In the genomic region with DNA sequence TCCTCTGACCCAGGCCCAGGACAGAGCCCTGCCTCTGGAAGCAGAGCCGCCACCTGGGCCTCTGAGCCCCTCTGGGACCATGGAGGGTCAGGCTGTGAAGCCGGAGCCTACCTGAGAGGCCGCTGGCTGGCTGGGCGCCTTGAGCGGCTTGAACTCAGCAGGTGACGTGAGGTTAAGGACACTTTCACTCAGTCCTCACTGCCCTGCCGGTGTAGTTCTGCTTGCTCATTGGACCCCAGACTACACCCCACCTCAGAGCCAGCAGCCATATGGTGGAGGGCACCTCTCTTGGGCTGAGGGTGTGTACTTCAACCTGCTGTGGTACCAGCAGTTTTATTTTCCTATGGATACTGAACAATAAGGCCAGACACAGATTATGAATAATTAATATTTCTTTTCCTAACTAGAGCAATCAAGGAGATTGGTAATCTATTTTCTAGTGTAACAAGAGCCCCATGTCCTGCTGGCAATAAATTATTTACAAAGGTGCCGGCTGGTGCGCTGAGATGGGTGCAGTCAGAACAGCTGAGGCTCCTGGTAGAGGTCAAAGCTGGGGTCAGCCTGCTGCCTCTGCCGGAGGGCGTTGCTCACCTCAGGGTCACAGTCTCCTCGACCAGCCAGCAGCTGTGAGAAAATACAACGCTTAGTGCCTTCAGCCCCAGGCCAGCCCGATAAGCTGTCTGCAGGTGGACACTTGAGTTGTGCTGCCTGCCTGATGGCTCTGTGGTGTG, we compare ENCODE assay signal across 13 mouse cellular contexts. TPM values are rescaled to one million over a fixed set of nuclear protein-coding genes. Genes with fewer than 3 reads are reported as not detected.
A peak's percentile ranks its signal among the peaks of the same experiment; 100 is the strongest.
DNase-seq lines count a peak whose midpoint lies in the region; ATAC-seq and TF ChIP-seq lines count a peak whose summit lies in the region.
"Had no signal": no experiment of that assay in that cellular context is flagged by ENCODE, and none has a peak within 500 bp of the region (broad histone marks: within the 10 kb centered on the region; RNA-seq: fewer than 3 reads in every experiment).

No protein-coding gene starts in this region.

- 79% methylated on average over 14 of the region's 14 CpGs for WGBS in hindbrain, embryonic 11.5 days
- 76% methylated on average over 14 of the region's 14 CpGs for WGBS in hindbrain, postnatal 0 days
- WGBS in liver, embryonic 16.5 days (ENCODE audit: insufficient replicate concordance) = 76% methylated on average over 14 of the region's 14 CpGs

- H3K4me3 ChIP-seq in hindbrain, embryonic 11.5 days (ENCODE audit: low read depth, low read length) = no peak overlapping the region
- no peak overlapping the region for H3K4me3 ChIP-seq in hindbrain, postnatal 0 days (ENCODE audit: low read length)
- no peak overlapping the region for H3K4me3 ChIP-seq in liver, embryonic 16.5 days (ENCODE audit: low read depth, low read length)
- H3K4me3 ChIP-seq: heart, embryonic 10.5 days; hindbrain, embryonic 15.5 days had no signal

- peak; percentile 65 for ATAC-seq in hindbrain, embryonic 11.5 days (ENCODE audit: low FRiP score)
- no peak for ATAC-seq in hindbrain, postnatal 0 days
- ATAC-seq in liver, embryonic 16.5 days (ENCODE audit: low read depth) = peak; percentile 51

- peak overlapping the region; percentile 62 for H3K27ac ChIP-seq in hindbrain, embryonic 11.5 days (ENCODE audit: low read depth, low read length)
- H3K27ac ChIP-seq in hindbrain, postnatal 0 days = no peak overlapping the region
- no peak overlapping the region for H3K27ac ChIP-seq in liver, embryonic 16.5 days (ENCODE audit: low read length)
- H3K27ac ChIP-seq: heart, embryonic 10.5 days; hindbrain, embryonic 15.5 days had no signal

- DNase-seq in hindbrain, embryonic 11.5 days (ENCODE audit: low spot score) = peak; percentile 33
- DNase-seq in hindbrain, postnatal 0 days (ENCODE audit: low spot score) = no peak
- DNase-seq in ES-CJ7 (ENCODE audit: low read depth, low spot score) = peak; percentile 46
- DNase-seq in kidney, adult 8-10 months = peak; percentile 57 to 62
- DNase-seq in thymus, postnatal 14 days = no peak
- no peak for DNase-seq in ovary, postnatal 14 days (ENCODE audit: low spot score)
- no peak for DNase-seq in spleen, adult 12 weeks (ENCODE audit: low spot score)
- DNase-seq: cerebellum, postnatal 36 days; lung, postnatal 10 days had no signal

- no peaks in the 10 kb centered on the region for H3K27me3 ChIP-seq in hindbrain, embryonic 11.5 days (ENCODE audit: control insufficient read depth, insufficient read depth, low read length)
- H3K27me3 ChIP-seq in hindbrain, postnatal 0 days (ENCODE audit: insufficient read depth, low read length) = no peaks in the 10 kb centered on the region
- no peaks in the 10 kb centered on the region for H3K27me3 ChIP-seq in liver, embryonic 16.5 days (ENCODE audit: control insufficient read depth, insufficient read depth, low read depth, low read length)
- H3K27me3 ChIP-seq: hindbrain, embryonic 15.5 days had no signal

- no peak overlapping the region for H3K9ac ChIP-seq in hindbrain, embryonic 11.5 days (ENCODE audit: low read depth, low read length)
- H3K9ac ChIP-seq in hindbrain, postnatal 0 days (replicated peaks; ENCODE audit: low read length) = no peak overlapping the region
- no peak overlapping the region for H3K9ac ChIP-seq in liver, embryonic 16.5 days (ENCODE audit: low read depth, low read length)
- H3K9ac ChIP-seq: hindbrain, embryonic 15.5 days had no signal

- no peak for TF ChIP-seq CTCF in hindbrain, postnatal 0 days (IDR thresholded peaks at IDR 0.05; ENCODE audit: low read depth)

- no peak overlapping the region for H3K4me2 ChIP-seq in hindbrain, embryonic 11.5 days (replicated peaks; ENCODE audit: low read depth, low read length)
- no peak overlapping the region for H3K4me2 ChIP-seq in hindbrain, postnatal 0 days (ENCODE audit: low read depth, low read length)
- no peak overlapping the region for H3K4me2 ChIP-seq in liver, embryonic 16.5 days (ENCODE audit: low read depth, low read length)
- H3K4me2 ChIP-seq: hindbrain, embryonic 15.5 days had no signal

- no peaks in the 10 kb centered on the region for H3K9me3 ChIP-seq in hindbrain, embryonic 11.5 days (ENCODE audit: control insufficient read depth, low read length)
- H3K9me3 ChIP-seq in hindbrain, postnatal 0 days (ENCODE audit: low read length) = no peaks in the 10 kb centered on the region
- H3K9me3 ChIP-seq in liver, embryonic 16.5 days (replicated peaks; ENCODE audit: control insufficient read depth, low read length) = no peaks in the 10 kb centered on the region
- H3K9me3 ChIP-seq: heart, embryonic 10.5 days; hindbrain, embryonic 15.5 days had no signal

- H3K4me1 ChIP-seq in hindbrain, embryonic 11.5 days (replicated peaks; ENCODE audit: control insufficient read depth, insufficient read depth, low read length) = no peaks in the 10 kb centered on the region
- H3K4me1 ChIP-seq in hindbrain, postnatal 0 days (ENCODE audit: insufficient read depth, low read length) = no peaks in the 10 kb centered on the region
- no peaks in the 10 kb centered on the region for H3K4me1 ChIP-seq in liver, embryonic 16.5 days (ENCODE audit: control insufficient read depth, low read depth, low read length)
- H3K4me1 ChIP-seq: hindbrain, embryonic 15.5 days had no signal

- peaks cover 15% of the 10 kb centered on the region for H3K36me3 ChIP-seq in hindbrain, embryonic 11.5 days (ENCODE audit: control insufficient read depth, insufficient read depth, low read length)
- peaks cover 51% of the 10 kb centered on the region for H3K36me3 ChIP-seq in hindbrain, postnatal 0 days (ENCODE audit: insufficient read depth, low read length)
- peaks cover 27% of the 10 kb centered on the region for H3K36me3 ChIP-seq in liver, embryonic 16.5 days (ENCODE audit: control insufficient read depth, insufficient read depth)

RNA-seq across cellular contexts. Expression of gene Vps9d1, which starts 13.9 kb away (rescaled TPM):
- 24.9 and 28.0 TPM in 2 replicates for polyA plus RNA-seq in hindbrain, embryonic 11.5 days (2014; fragmentation: Nextera tagmentation; extraction: Ambion mirVana)
- total RNA-seq in hindbrain, postnatal 0 days (2014; rRNA removed) = 91.6 and 92.3 TPM in 2 replicates
- 57.5 and 59.9 TPM in 2 replicates for polyA plus RNA-seq in hindbrain, postnatal 0 days (2015; fragmentation: Nextera tagmentation; extraction: Ambion mirVana)
- polyA plus RNA-seq in liver, embryonic 16.5 days (2015; fragmentation: Nextera tagmentation; extraction: Ambion mirVana) = 4.8 and 5.6 TPM in 2 replicates

RNA-seq across cellular contexts. Expression of gene Zfp276, which starts 14.1 kb away (rescaled TPM):
- polyA plus RNA-seq in hindbrain, embryonic 11.5 days (2014; fragmentation: Nextera tagmentation; extraction: Ambion mirVana) = 18.1 and 18.6 TPM in 2 replicates
- total RNA-seq in hindbrain, postnatal 0 days (2014; rRNA removed) = 42.4 and 42.9 TPM in 2 replicates
- 16.9 and 17.5 TPM in 2 replicates for polyA plus RNA-seq in hindbrain, postnatal 0 days (2015; fragmentation: Nextera tagmentation; extraction: Ambion mirVana)
- polyA plus RNA-seq in liver, embryonic 16.5 days (2015; fragmentation: Nextera tagmentation; extraction: Ambion mirVana) = 7.5 and 7.8 TPM in 2 replicates

RNA-seq across cellular contexts. Expression of gene Spata2l, which starts 32.1 kb away (rescaled TPM):
- polyA plus RNA-seq in hindbrain, embryonic 11.5 days (2014; fragmentation: Nextera tagmentation; extraction: Ambion mirVana) = 1.8 and 2.2 TPM in 2 replicates
- 19.4 and 21.2 TPM in 2 replicates for total RNA-seq in hindbrain, postnatal 0 days (2014; rRNA removed)
- 13.4 and 15.8 TPM in 2 replicates for polyA plus RNA-seq in hindbrain, postnatal 0 days (2015; fragmentation: Nextera tagmentation; extraction: Ambion mirVana)
- 3.2 and 3.3 TPM in 2 replicates for polyA plus RNA-seq in liver, embryonic 16.5 days (2015; fragmentation: Nextera tagmentation; extraction: Ambion mirVana)

RNA-seq across cellular contexts. Expression of gene Cdk10, which starts 43.4 kb away (rescaled TPM):
- 32.3 and 34.5 TPM in 2 replicates for polyA plus RNA-seq in hindbrain, embryonic 11.5 days (2014; fragmentation: Nextera tagmentation; extraction: Ambion mirVana)
- 56.1 and 91.8 TPM in 2 replicates for total RNA-seq in hindbrain, postnatal 0 days (2014; rRNA removed)
- 52.9 and 56.3 TPM in 2 replicates for polyA plus RNA-seq in hindbrain, postnatal 0 days (2015; fragmentation: Nextera tagmentation; extraction: Ambion mirVana)
- polyA plus RNA-seq in liver, embryonic 16.5 days (2015; fragmentation: Nextera tagmentation; extraction: Ambion mirVana) = 8.8 and 8.9 TPM in 2 replicates

RNA-seq across cellular contexts. Expression of gene Fanca, which starts 50.3 kb away (rescaled TPM):
- 26.9 and 35.4 TPM in 2 replicates for polyA plus RNA-seq in hindbrain, embryonic 11.5 days (2014; fragmentation: Nextera tagmentation; extraction: Ambion mirVana)
- total RNA-seq in hindbrain, postnatal 0 days (2014; rRNA removed) = 9.5 and 13.5 TPM in 2 replicates
- 5.8 TPM in 2 replicates for polyA plus RNA-seq in hindbrain, postnatal 0 days (2015; fragmentation: Nextera tagmentation; extraction: Ambion mirVana)
- 14.4 and 14.8 TPM in 2 replicates for polyA plus RNA-seq in liver, embryonic 16.5 days (2015; fragmentation: Nextera tagmentation; extraction: Ambion mirVana)
- total RNA-seq: gastrocnemius, adult 18-20 months had no signal

Comparison
In these comparisons a context has a peak if more than half of its experiments do, and no peak if none do; other contexts are left out.
1. DNase-seq: peak in hindbrain, embryonic 11.5 days (single experiment), ES-CJ7 (single experiment) and kidney, adult 8-10 months (2 of 2); none in hindbrain, postnatal 0 days (single experiment), thymus, postnatal 14 days (single experiment), ovary, postnatal 14 days (single experiment) and spleen, adult 12 weeks (single experiment).